Mouse (Mus musculus): ENCODE data around the gene Mtor. TPM values are rescaled to one million over a fixed set of nuclear protein-coding genes. Genes with fewer than 3 reads are reported as not detected.

Mtor gene
- total RNA-seq, 1 experiment from 2014 or later: 65.5 TPM

DNA sequence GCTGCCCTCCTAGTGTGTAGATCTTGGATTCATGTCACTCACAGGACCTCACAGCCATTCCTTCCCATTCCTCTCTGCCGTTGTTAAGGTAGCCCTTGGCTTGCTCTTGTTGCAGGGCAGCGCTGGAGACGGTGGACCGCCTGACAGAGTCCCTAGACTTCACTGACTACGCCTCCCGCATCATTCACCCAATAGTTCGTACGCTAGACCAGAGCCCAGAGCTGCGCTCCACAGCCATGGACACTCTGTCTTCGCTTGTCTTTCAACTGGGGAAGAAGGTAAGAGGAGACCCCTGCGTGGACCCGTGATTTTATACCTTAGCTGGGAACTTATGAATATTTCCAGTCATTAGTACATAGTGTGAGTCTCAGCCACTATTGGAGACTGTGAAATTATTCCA, 36.1 kb downstream of the Mtor start:
- no peak for DNase-seq

- DNase-seq: no peak
Observed at GRCm38 (mm10) chr4:148487841-148488240, 39.4 kb downstream of the Mtor start.

GRCm38 (mm10) chr4:148490502-148490901, 42.1 kb downstream of the Mtor start:
- DNase-seq: peak; percentile 49

DNA sequence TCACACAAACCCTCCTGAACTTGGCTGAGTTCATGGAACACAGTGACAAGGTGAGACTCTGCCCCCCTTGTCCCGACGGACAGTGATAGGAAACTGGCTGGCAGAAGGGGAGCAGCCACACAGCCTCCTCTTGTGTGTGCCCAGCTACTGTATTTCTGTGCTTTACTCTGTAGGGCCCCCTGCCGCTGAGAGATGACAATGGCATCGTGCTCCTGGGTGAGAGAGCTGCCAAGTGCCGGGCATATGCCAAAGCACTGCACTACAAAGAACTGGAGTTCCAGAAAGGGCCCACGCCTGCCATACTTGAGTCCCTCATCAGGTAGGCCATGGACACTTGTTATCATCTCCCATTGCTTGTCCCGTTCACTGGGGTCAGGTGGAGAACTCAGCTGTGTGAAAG, 43.0 kb downstream of the Mtor start:
- peak; percentile 28 for DNase-seq

DNA sequence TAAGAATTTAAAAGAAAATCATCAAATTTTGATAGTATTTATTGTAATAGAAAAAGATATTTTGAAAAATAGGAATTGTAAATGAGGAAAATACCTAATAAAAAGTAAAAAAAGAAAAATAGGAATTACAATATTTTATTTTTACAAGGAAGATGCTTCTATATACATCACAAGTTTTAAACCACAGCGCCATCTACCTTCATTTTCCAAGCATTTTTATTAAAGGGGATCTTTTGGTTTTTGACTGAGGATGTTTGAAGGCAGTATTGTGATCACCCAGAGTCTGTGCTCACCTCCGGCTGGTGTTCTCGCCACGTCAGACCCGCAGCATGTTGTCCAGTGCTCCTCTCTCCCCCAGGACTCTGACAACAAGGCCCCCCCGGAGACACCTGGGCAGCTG, 46.7 kb downstream of the Mtor start:
- no peak for DNase-seq

- no peak for DNase-seq
Observed at GRCm38 (mm10) chr4:148495874-148496689, 47.7 kb downstream of the Mtor start.

DNA sequence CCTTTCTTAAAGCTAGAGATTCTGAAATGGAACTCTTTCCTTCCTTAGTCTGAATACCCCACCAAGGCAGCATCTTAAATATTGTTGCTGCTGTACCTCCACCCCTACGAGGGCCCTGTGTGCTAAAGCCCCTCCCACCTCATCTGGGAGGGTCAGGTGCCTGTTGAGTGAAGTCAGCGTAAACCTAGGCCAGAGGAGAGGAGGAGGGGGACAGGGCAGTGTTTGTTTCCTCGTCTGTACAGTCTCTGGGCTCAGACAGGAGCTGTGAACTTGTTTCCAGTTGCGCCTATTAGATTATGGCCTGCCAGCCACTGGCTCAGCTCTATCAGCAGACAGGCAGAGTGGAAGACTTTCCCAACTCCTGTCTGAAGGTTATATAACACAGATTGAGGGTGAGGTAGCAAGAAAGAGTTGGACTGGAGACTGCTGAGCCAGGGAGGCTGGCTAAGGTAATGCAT, 52.0 kb downstream of the Mtor start, which contains the start of gene Angptl7:
Angptl7 (minus strand) TSS at position 51 of the 458 bp plus-strand sequence.
- DNase-seq: no peak

DNA sequence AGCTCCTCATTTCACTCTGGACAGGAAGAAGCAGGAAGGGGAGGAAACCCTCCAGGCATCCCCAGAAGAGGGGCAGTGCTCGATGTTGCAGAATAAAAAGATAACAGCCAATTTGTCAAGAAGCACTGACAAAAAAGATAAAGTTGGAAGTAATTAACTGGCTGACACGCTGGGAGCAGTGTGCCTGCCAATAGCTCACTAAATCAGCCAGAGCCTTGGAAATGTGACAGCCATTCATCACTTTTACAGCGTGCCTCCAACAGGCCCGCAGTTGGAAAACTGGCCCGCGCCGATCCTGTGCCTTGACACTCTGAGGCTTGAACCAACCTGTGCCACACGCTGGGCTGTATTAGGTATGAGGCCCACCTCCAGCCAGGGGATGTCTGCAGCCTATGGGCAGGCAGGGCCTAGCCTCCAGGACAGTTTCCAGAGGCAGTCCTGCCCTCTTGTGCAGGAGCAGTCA, 56.1 kb downstream of the Mtor start:
- peak; percentile 61 for DNase-seq

- no peak for DNase-seq
Observed at GRCm38 (mm10) chr4:148507585-148507984, 59.2 kb downstream of the Mtor start.

DNA sequence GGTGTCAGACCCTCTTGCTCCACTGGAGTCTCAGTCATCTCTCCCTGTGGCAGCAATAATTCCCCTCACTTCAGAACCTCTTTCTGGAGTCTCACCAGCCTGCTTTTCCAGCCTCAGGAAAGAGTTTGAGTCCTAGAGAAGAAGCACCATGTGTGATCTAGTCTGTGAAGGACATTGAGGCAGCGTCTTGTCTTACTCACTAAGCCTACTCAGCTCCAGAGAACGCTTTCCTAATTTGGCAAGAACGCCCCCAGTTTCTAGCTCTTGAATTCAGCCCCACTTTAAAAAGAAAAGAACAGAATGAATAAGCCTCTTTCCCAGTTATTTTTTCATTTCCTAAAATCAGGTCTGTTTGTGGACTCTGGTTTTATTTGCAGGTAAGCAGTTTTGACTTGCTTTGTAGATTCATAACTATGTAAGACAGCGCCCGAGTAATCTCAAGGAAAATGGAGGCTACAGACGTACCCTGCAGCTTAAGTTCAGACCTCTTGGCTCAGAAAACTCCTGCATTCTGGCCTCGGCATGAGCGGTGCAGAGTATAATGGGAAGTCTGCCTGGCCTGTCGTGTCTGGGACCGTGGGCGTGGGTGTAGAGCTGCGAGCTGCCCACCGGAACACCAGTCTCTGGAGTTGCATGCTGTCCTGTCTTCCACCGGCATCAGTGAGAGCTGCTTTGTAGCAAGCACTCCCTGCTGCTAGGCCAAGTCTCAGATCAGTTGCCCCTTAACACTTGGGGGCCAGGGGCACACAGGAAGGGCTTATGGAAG, 59.9 kb downstream of the Mtor start:
- DNase-seq: no peak

- no peak for DNase-seq
Observed at GRCm38 (mm10) chr4:148509450-148510084, 61.2 kb downstream of the Mtor start.

DNA sequence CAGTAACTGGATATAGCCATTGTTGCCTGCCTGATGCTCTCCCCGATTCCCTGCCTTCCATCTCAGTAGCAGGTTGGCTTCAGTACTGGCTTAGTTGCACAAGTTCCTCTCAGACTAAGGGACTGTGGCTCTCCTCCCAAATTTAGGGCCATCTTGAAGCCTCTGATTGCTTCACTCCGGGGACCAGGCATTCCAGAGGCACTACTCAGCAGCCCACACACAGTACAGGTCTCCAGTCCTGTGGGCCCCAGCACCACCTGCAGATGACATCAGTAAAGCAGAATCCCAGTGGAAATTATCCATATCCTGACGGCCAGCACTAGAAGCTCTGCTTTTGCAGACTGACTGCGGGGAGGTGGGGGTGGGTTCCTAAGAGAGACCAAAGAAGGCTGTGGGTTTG, 62.3 kb downstream of the Mtor start:
- no peak for DNase-seq

- no peak for DNase-seq
Observed at GRCm38 (mm10) chr4:148511334-148511733, 62.9 kb downstream of the Mtor start.

GRCm38 (mm10) chr4:148513021-148513559, 64.7 kb downstream of the Mtor start:
- no peak for DNase-seq

DNA sequence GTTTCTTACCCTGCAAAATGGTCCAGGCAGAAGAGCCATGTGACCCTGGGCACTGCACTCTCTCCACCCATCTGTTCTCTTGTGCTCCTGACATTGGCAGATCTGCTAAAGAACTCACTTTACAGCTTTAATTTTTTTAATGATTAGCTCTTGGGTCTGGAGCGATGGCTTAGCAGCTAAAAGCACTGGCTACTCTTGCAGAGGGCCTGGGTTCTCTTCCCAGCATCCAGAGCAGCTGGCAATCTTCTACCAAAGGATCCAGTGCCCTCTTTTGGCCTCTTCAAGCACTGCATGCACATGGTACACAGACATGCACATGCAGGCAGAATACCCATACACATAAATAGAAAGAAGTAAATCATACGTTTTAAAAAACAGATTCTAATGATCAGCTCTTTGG, 66.9 kb downstream of the Mtor start:
- DNase-seq: no peak

DNA sequence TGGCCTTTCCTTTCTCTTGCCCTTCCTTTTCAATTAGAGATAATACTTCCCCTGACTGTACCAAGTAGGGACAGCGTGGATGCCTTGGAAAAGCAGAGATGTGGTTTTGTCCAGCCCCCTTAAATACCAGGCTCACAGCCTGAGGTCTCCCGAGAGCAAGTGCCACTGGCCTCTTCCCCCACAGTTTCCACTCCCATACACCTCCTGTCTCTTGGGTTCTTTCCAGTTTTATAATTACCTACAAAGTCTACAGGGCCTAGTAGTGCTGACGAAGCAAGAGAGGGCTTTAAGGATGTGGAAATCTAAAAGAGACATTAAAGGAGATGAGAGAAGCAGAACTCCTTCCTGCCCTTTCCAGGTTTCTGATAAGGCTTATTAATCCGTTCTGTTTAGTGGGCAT, 69.4 kb downstream of the Mtor start:
- no peak for DNase-seq

DNA sequence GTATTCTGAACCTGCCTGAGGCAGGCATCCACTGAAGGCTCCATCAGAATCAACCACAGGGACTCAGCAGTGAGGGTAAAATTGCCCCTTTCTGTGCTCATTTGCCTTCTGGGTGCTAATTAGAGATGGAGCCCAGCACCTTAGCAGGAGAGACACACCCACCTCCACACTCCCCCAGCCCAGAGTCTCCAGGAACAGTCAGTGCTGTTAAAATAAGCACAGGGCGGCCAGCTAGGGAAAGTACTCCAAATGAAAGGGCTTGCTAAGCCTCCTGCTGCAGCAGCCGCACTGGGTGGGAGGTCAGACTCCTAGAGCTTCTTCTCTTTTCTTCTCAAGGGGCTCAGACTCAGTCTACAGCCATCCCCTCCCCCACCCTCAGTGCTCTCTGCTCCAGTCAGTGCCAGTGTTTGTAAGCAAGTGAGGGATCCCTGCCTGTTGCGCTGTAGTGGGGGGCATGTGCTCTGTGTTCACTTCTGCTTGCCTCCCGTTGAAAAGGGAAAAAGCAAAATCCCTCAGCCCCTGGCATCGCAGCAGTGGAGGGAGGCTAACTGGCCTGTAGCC, 69.9 kb downstream of the Mtor start:
- DNase-seq: no peak

DNA sequence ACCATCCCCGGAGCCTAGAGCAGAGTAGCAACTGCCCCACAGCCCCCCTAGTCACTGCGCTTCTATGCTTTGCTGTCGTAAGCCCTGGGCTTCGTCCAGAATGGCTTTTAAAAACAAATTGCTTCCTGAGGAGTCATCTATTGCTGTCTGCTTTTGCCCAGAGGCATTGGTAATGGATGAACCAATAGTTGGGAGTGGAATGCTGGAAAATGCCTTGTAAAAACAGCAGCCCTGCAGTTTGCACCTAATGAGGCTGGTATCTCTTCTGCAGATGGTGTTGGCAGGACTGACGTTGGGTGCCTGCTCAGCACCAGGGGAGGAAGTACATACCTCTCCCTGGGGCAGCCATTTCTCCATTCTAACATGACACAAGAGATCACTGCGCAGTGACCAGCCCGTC, 75.1 kb downstream of the Mtor start:
- DNase-seq: peak; percentile 30

DNA sequence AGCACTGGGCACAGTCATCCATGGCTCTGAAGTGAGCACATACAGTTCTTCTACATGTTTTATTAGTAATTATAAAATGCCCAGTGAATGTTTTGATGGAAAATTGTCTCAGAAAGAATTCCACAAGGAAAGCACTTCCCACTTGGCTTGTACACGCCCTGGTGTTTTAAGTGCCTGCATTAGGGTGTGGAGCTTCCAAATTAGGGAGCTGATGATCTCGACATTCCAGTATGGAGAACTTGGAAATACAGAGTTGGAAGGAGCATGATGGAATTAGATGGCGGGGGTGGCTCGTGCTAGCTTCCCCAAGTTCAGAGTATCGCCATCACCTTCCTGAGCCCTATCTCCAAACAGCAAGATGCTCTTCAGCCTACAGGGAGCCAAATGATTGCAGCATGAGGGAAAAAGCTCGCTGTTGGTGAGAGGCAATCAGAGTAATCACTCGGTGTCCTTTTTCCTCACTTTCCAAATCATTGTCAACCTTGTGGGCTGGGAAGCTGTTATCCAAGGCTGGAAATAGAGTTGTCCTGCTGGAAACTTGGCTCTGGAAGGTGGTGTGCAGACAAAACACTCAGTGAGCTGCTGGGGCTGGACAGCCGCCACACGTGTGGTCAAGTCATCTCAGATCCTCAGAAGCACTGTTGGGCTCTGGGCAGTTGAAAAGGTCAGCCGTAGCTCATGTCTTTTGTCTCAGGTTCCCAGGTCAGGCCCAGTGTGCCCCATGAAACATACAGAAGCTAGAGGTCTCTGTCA, 78.9 kb downstream of the Mtor start:
- no peak for DNase-seq

DNA sequence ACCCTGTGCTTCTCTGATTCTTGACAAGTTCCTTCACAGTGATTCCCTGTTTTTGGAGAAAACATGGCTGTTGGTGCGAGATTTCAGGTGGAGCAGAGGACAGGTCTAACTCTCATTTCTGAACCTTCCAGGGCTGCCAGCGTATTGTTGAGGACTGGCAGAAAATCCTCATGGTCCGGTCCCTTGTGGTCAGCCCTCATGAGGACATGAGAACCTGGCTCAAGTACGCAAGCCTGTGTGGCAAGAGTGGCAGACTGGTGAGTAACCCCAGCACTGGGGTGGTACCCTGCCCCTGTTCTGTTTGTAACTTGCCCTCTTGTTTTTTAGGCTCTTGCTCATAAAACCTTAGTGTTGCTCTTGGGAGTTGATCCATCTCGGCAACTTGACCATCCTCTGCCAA, 81.9 kb downstream of the Mtor start:
- peak; percentile 54 for DNase-seq

DNA sequence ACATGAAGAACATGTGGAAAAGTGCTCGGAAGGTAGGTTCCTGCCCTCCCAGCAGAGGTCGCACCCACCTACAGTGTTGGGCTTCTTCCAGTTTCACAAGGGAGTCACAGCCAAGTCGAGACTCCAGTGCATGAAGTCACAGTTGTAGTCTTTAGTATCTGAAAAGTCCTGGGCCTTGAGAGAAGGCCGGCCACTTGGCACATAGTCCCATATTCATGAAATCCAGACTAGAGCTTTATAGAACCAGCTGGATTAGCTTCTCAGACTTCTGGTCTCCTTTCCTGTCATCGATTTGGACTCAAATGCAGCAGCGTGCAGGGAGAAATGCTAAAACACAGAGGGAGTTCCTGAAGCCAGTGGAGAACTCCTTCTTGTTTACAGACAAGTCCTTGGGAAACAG, 82.4 kb downstream of the Mtor start:
- peak; percentile 34 for DNase-seq
